Mouse (Mus musculus): ENCODE results near the gene Nr4a1. TPM values are rescaled to one million over a fixed set of nuclear protein-coding genes. Genes with fewer than 3 reads are reported as not detected.

Nr4a1 gene
- polyA plus RNA-seq, 1 experiment, result 5.7 TPM

DNA sequence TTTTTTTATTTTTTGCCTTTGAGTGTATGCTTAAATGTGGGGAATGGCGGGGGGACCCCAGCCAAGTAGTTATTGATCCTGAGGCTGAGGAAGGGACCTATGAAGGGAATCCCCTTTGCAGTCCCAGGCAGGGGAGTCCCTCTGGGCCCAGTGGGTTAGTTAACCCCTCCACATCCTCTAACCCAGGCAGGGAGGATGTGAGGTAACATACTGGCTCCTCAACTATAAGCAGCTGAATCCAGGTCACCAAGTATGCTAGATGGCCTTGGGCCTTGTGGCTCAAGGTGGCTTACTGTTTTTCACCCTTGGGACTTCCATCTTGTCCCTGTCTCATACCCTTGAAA, 6.9 kb upstream of the Nr4a1 start:
- no peak for DNase-seq
- H3K27ac ChIP-seq (ENCODE audit: insufficient read depth, low read depth, low read length), result no peak overlapping the region
- no peaks in the 10 kb centered on the region for H3K27me3 ChIP-seq (replicated peaks; ENCODE audit: control insufficient read depth, insufficient read depth, low read length)
- no peaks in the 10 kb centered on the region; the same call in 1 of the 2 replicates for H3K4me1 ChIP-seq (ENCODE audit: control insufficient read depth, insufficient read depth, low read length)
- no peaks in the 10 kb centered on the region for H3K36me3 ChIP-seq (ENCODE audit: control insufficient read depth, insufficient read depth, low read length)
- no peak overlapping the region for H3K4me3 ChIP-seq (ENCODE audit: insufficient read depth, low read depth, low read length)
- TF ChIP-seq POLR2A (IDR thresholded peaks at IDR 0.05; ENCODE audit: low read depth, low read length) (no peak), CTCF (conservative IDR thresholded peaks at IDR 0.05; ENCODE audit: insufficient read depth, insufficient read length, low read depth, low read length) (no peak)
- WGBS, result 83% methylated on average over 1 of the region's 1 CpGs

GRCm38 (mm10) chr15:101248029-101248710, 5.9 kb upstream of the Nr4a1 start:
- WGBS, result 81% methylated on average over 5 of the region's 5 CpGs
- Histone ChIP-seq H3K27me3 (replicated peaks; ENCODE audit: control insufficient read depth, insufficient read depth, low read length) (no peaks in the 10 kb centered on the region), H3K27ac (ENCODE audit: insufficient read depth, low read depth, low read length) (no peak overlapping the region), H3K4me1 (ENCODE audit: control insufficient read depth, insufficient read depth, low read length) (peaks cover 4% of the 10 kb centered on the region; the same call in 1 of the 2 replicates), H3K36me3 (ENCODE audit: control insufficient read depth, insufficient read depth, low read length) (no peaks in the 10 kb centered on the region), H3K4me3 (ENCODE audit: insufficient read depth, low read depth, low read length) (no peak overlapping the region)
- DNase-seq, result no peak
- no peak for TF ChIP-seq CTCF (conservative IDR thresholded peaks at IDR 0.05; ENCODE audit: insufficient read depth, insufficient read length, low read depth, low read length)
- TF ChIP-seq POLR2A (IDR thresholded peaks at IDR 0.05; ENCODE audit: low read depth, low read length), result no peak

DNA sequence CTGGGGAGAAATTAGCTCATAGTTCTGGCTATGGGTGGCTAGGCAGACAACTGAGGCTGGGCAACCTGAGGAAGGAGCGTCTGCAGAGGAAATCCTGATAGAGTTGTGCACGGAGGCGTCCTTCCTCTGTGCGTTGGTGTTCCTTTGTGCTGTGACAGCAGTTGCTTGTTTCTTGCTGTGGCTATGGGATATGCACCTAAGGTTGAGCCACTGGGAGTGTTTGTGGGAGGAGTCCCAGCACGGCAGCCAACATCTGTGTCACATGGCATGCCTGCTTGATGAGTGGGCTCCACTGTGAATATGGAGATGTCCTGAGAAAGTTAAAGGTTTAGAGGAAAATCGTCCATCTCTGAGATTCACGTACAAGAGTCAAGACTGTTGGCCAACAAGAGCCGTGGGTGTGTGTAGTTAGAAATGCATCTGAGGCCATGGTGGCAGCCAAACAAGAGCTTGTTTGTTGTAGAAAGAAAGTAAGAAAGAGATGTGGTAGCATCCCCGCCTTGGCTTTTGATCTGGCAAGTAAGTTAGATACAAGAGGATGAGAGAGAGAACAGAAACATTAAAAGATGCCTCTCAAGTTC, 3.8 kb upstream of the Nr4a1 start:
- H3K4me3 ChIP-seq (ENCODE audit: insufficient read depth, low read depth, low read length), result no peak overlapping the region
- TF ChIP-seq POLR2A (IDR thresholded peaks at IDR 0.05; ENCODE audit: low read depth, low read length), result no peak
- no peak for TF ChIP-seq CTCF (conservative IDR thresholded peaks at IDR 0.05; ENCODE audit: insufficient read depth, insufficient read length, low read depth, low read length)
- no peaks in the 10 kb centered on the region for H3K27me3 ChIP-seq (replicated peaks; ENCODE audit: control insufficient read depth, insufficient read depth, low read length)
- peaks cover 5% of the 10 kb centered on the region; the same call in 1 of the 2 replicates for H3K4me1 ChIP-seq (ENCODE audit: control insufficient read depth, insufficient read depth, low read length)
- 67% methylated on average over 9 of the region's 9 CpGs for WGBS
- no peak for DNase-seq
- H3K27ac ChIP-seq (ENCODE audit: insufficient read depth, low read depth, low read length), result no peak overlapping the region
- no peaks in the 10 kb centered on the region for H3K36me3 ChIP-seq (ENCODE audit: control insufficient read depth, insufficient read depth, low read length)

DNA sequence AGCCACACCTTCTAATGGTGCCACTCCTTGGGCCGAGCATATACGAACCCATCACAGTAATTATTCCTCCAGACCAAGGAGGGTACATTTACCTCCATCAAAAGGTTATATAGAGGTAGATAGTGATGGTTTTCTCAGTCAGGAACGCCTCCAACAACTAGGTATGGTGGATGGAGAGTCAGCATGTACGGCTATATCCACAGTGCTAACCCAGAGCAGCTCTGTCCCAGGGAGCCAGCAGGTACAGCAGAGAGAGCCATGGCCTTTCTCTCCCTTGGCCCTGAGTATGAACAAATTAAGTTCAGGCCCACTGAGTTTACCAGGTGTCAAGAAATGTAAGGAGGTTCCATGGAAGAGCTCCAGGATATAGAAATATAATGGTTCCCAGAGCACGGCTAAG, 2.1 kb upstream of the Nr4a1 start:
- peaks cover 5% of the 10 kb centered on the region; the same call in 1 of the 2 replicates for H3K4me1 ChIP-seq (ENCODE audit: control insufficient read depth, insufficient read depth, low read length)
- H3K4me3 ChIP-seq (ENCODE audit: insufficient read depth, low read depth, low read length), result no peak overlapping the region
- no peaks in the 10 kb centered on the region for H3K27me3 ChIP-seq (replicated peaks; ENCODE audit: control insufficient read depth, insufficient read depth, low read length)
- DNase-seq, result no peak
- TF ChIP-seq CTCF (conservative IDR thresholded peaks at IDR 0.05; ENCODE audit: insufficient read depth, insufficient read length, low read depth, low read length) (no peak), POLR2A (IDR thresholded peaks at IDR 0.05; ENCODE audit: low read depth, low read length) (no peak)
- no peaks in the 10 kb centered on the region for H3K36me3 ChIP-seq (ENCODE audit: control insufficient read depth, insufficient read depth, low read length)
- no peak overlapping the region for H3K27ac ChIP-seq (ENCODE audit: insufficient read depth, low read depth, low read length)
- WGBS, result 96% methylated on average over 5 of the region's 5 CpGs

- H3K27me3 ChIP-seq (replicated peaks; ENCODE audit: control insufficient read depth, insufficient read depth, low read length), result no peaks in the 10 kb centered on the region
- H3K36me3 ChIP-seq (ENCODE audit: control insufficient read depth, insufficient read depth, low read length), result no peaks in the 10 kb centered on the region
- no peak for TF ChIP-seq POLR2A (IDR thresholded peaks at IDR 0.05; ENCODE audit: low read depth, low read length)
- no peak for TF ChIP-seq CTCF (conservative IDR thresholded peaks at IDR 0.05; ENCODE audit: insufficient read depth, insufficient read length, low read depth, low read length)
- peaks cover 5% of the 10 kb centered on the region; the same call in 1 of the 2 replicates for H3K4me1 ChIP-seq (ENCODE audit: control insufficient read depth, insufficient read depth, low read length)
- DNase-seq, result no peak
- 82% methylated on average over 6 of the region's 6 CpGs for WGBS
- H3K27ac ChIP-seq (ENCODE audit: insufficient read depth, low read depth, low read length), result no peak overlapping the region
- H3K4me3 ChIP-seq (ENCODE audit: insufficient read depth, low read depth, low read length), result no peak overlapping the region
Measured at GRCm38 (mm10) chr15:101252614-101253013, 1.5 kb upstream of the Nr4a1 start.

GRCm38 (mm10) chr15:101253563-101253885, 545 bp upstream of the Nr4a1 start:
- no peak for TF ChIP-seq POLR2A (IDR thresholded peaks at IDR 0.05; ENCODE audit: low read depth, low read length)
- TF ChIP-seq CTCF (conservative IDR thresholded peaks at IDR 0.05; ENCODE audit: insufficient read depth, insufficient read length, low read depth, low read length), result no peak
- no peaks in the 10 kb centered on the region for H3K36me3 ChIP-seq (ENCODE audit: control insufficient read depth, insufficient read depth, low read length)
- no peak for DNase-seq
- H3K27me3 ChIP-seq (replicated peaks; ENCODE audit: control insufficient read depth, insufficient read depth, low read length), result no peaks in the 10 kb centered on the region
- peaks cover 5% of the 10 kb centered on the region; the same call in 1 of the 2 replicates for H3K4me1 ChIP-seq (ENCODE audit: control insufficient read depth, insufficient read depth, low read length)
- peak overlapping the region; percentile 48; the same call in 1 of the 2 replicates for H3K4me3 ChIP-seq (ENCODE audit: insufficient read depth, low read depth, low read length)
- H3K27ac ChIP-seq (ENCODE audit: insufficient read depth, low read depth, low read length), result no peak overlapping the region
- WGBS, result 32% methylated on average over 3 of the region's 3 CpGs

DNA sequence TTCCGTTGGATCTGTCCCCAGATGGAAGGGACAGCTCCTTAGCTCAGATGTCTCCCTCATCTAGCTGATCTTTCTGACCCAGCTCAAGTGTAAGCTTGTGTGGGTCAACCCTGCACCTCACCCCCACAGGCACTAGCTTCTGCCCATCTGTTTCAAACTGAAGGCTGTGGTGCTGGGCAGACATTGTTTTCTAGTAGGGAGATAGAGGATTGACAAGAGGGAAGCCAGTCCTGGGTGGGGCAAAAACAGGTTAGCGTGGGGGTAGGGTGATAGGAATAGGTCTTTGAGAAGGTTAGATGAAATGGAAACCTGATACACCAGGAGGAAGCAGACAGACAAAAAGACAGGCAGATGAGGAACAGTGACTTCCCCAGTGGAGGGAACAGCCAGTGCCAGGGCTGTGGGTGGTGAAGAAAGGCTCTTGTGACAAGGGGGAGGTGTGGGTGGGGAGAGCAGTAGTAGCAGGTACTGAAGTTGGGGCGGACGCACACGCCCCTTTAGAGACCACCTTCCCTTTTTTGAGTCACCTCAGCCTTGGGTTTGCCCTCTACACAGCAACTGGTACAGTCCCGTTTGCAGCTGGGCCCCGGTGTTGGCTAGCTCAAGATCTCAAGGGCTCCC, 1.9 kb downstream of the Nr4a1 start:
- no peak overlapping the region for H3K4me3 ChIP-seq (ENCODE audit: insufficient read depth, low read depth, low read length)
- TF ChIP-seq POLR2A (IDR thresholded peaks at IDR 0.05; ENCODE audit: low read depth, low read length) (no peak), CTCF (conservative IDR thresholded peaks at IDR 0.05; ENCODE audit: insufficient read depth, insufficient read length, low read depth, low read length) (no peak)
- no peaks in the 10 kb centered on the region for H3K27me3 ChIP-seq (replicated peaks; ENCODE audit: control insufficient read depth, insufficient read depth, low read length)
- H3K4me1 ChIP-seq (ENCODE audit: control insufficient read depth, insufficient read depth, low read length), result peaks cover 10% of the 10 kb centered on the region; the same call in 1 of the 2 replicates
- H3K36me3 ChIP-seq (ENCODE audit: control insufficient read depth, insufficient read depth, low read length), result no peaks in the 10 kb centered on the region
- no peak for DNase-seq
- H3K27ac ChIP-seq (ENCODE audit: insufficient read depth, low read depth, low read length), result no peak overlapping the region
- WGBS, result 85% methylated on average over 7 of the region's 7 CpGs

Measured in kidney, adult 2 months (tissue).